Mouse (Mus musculus): ENCODE measurements around the gene Limd2. TPM values are rescaled to one million over a fixed set of nuclear protein-coding genes. Genes with fewer than 3 reads are reported as not detected.

Limd2 gene
- polyA plus RNA-seq, 1 experiment from 2014 or later = 222 TPM

- no peaks in the 10 kb centered on the region for H3K9me3 ChIP-seq
- no peak overlapping the region for H3K9ac ChIP-seq (replicated peaks)
- WGBS = 90% methylated on average over 16 of the region's 16 CpGs
- no peak overlapping the region for H3K4me2 ChIP-seq (replicated peaks)
- peaks cover 50% of the 10 kb centered on the region for H3K36me3 ChIP-seq
- H3K4me3 ChIP-seq = no peak overlapping the region
- H3K4me1 ChIP-seq = peaks cover 15% of the 10 kb centered on the region
- ATAC-seq (replicated peaks) = no peak
- H3K27me3 ChIP-seq = no peaks in the 10 kb centered on the region
- H3K27ac ChIP-seq (replicated peaks) = no peak overlapping the region
These were observed 4.0 kb upstream of the Limd2 start for GRCm38 (mm10) chr11:106164601-106165180.

DNA sequence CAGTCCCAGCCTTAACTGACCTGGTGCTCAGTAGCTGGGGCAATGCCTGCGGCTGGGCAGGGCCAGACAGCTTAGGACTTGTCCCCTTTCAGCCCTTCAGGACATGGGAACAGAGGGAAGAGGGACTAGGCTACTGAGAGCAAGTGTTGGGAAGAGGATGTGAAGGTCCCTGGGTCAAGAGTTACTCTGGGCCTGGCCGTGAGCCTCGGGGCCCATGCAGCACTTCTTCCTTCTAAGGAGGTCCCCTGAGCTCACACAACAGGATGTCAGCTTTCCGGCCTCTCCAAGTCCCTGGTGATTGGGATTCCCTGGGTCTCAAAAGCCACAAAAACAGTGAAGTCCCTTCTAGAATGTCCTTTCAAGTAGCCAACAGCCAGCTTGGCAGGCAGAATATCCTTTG, 2.9 kb upstream of the Limd2 start:
- ATAC-seq (replicated peaks) = no peak
- no peak overlapping the region for H3K9ac ChIP-seq (replicated peaks)
- 86% methylated on average over 4 of the region's 4 CpGs for WGBS
- H3K4me1 ChIP-seq = peaks cover 25% of the 10 kb centered on the region
- H3K4me3 ChIP-seq = no peak overlapping the region
- peaks cover 47% of the 10 kb centered on the region for H3K36me3 ChIP-seq
- no peak overlapping the region for H3K4me2 ChIP-seq (replicated peaks)
- no peaks in the 10 kb centered on the region for H3K27me3 ChIP-seq
- H3K9me3 ChIP-seq = no peaks in the 10 kb centered on the region
- no peak overlapping the region for H3K27ac ChIP-seq (replicated peaks)

- Histone ChIP-seq H3K4me1 (peaks cover 38% of the 10 kb centered on the region), H3K4me2 (replicated peaks) (no peak overlapping the region), H3K27ac (replicated peaks) (peak overlapping the region; percentile 97; the same call in 1 of the 2 replicates), H3K9ac (replicated peaks) (no peak overlapping the region), H3K4me3 (no peak overlapping the region), H3K36me3 (peaks cover 43% of the 10 kb centered on the region), H3K9me3 (no peaks in the 10 kb centered on the region), H3K27me3 (no peaks in the 10 kb centered on the region)
- 93% methylated on average over 2 of the region's 2 CpGs for WGBS
- ATAC-seq (replicated peaks) = no peak
These were observed 1.6 kb upstream of the Limd2 start for GRCm38 (mm10) chr11:106162237-106162636.

DNA sequence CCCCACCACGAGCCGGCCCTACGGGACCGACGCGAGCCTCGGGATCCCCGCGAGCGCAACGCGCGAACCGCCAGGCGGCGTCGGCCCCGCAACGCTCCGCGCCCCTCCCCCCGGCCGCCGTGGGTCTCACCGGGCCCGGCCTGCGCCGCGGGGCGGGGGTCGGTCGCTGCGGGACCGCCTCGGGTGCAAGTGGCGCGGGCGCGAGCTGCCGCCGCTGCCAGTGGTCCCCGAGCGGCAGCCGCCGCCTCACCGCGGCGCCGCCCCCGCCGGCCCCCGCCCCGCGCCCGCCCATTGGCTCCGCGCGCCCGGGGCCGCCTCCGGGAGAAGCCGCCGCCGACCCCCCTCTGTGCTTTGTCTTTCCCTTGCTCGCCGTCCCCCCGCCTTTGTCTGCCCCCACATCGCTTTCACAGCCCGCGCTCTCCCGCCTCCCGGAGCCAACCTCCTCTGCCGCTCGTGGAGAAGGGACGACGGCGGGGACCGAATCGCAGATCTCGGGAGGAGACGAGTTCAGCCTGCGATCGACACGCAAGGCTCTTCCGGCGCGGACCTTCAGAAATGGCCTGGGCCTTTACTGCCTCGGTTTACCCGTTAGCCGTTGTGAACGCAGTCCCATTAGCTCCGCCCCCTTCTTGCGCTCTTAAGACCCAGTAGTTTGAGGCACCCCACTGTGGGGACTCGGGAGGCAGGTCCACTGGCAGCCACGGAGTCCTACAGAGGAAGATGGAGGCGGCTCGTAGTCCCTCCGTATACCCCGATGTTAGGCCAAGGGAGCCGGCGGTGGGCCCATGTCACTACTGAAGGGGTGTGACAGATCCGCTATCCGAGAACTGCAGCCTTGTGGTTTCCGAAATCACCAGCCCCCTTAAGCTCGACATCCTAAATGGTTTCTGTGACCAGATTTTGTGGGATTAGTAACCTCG, 479 bp downstream of the Limd2 start:
- Histone ChIP-seq H3K27me3 (no peaks in the 10 kb centered on the region), H3K36me3 (peaks cover 39% of the 10 kb centered on the region), H3K9me3 (no peaks in the 10 kb centered on the region), H3K4me3 (peak overlapping the region; percentile 86), H3K27ac (replicated peaks) (peak overlapping the region; percentile 97), H3K9ac (replicated peaks) (peak overlapping the region; percentile 97), H3K4me2 (replicated peaks) (peak overlapping the region; percentile 79), H3K4me1 (peaks cover 43% of the 10 kb centered on the region)
- whole genome bisulfite sequencing = under 1% methylated on average over 97 of the region's 106 CpGs
- ATAC-seq (replicated peaks) = peak; percentile 66

DNA sequence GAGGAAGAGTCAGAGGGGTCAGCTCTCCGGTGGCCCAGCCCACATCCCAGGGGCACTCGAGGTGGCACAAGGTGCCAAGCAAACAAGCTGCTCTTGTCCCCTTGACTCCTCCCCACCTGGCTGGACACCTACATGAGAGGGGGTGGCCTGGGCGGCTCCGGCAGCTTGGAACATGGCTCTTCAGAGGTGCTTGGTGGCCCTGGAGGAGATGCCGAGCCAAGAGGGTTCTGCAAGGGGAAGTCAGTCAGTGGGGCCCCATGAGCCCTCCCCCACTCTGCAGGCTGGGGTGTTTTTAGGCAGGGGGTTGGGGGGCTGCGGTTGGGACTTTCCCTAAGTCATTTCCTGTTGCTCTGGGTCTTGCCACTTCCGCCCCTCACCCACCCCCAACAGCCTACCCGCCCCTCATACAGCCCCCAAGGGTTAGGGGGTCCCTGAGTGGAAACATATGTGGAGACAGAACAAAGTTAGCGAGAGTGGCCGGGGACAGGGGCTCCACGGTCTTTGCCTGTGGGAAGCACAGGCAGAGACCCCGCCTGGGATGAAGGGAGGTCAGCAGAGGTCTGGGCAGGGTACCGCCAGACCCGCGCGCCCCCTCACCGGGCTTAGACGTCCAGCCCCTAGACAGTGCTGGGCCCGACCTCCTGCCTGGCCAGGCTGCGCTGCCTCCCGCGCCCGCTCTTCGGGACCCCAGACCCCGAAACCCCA, 1.3 kb downstream of the Limd2 start:
- H3K36me3 ChIP-seq = peaks cover 37% of the 10 kb centered on the region
- WGBS = under 1% methylated on average over 24 of the region's 25 CpGs
- H3K27ac ChIP-seq (replicated peaks) = peak overlapping the region; percentile 97
- H3K4me2 ChIP-seq (replicated peaks) = peak overlapping the region; percentile 79
- H3K4me1 ChIP-seq = peaks cover 43% of the 10 kb centered on the region
- H3K4me3 ChIP-seq = peak overlapping the region; percentile 86
- H3K27me3 ChIP-seq = no peaks in the 10 kb centered on the region
- peak overlapping the region; percentile 97 for H3K9ac ChIP-seq (replicated peaks)
- peak; percentile 60 for ATAC-seq (replicated peaks)
- H3K9me3 ChIP-seq = no peaks in the 10 kb centered on the region

DNA sequence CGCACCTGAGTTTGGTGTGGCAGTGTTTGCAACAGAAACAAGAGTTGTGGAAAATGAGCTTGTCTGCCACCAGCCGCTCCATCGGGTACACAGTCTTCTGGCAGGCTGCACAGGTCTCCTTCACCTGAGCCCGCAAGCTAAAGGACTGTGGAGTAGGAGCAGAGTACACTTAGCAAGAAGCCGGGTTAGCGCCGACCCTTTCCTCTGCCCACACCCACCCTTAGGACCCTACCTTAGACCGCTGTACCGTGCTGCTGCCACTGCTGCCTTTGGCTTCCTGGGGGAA, 1.8 kb downstream of the Limd2 start:
- Histone ChIP-seq H3K27me3 (no peaks in the 10 kb centered on the region), H3K9ac (replicated peaks) (peak overlapping the region; percentile 97), H3K4me2 (replicated peaks) (peak overlapping the region; percentile 79), H3K27ac (replicated peaks) (peak overlapping the region; percentile 97), H3K9me3 (no peaks in the 10 kb centered on the region), H3K4me1 (peaks cover 43% of the 10 kb centered on the region), H3K4me3 (peak overlapping the region; percentile 86), H3K36me3 (peaks cover 37% of the 10 kb centered on the region)
- 0 out of 2 replicates have a peak, but pooled peaks have one; percentile 1 for ATAC-seq (replicated peaks)
- WGBS = 33% methylated on average over 9 of the region's 9 CpGs

DNA sequence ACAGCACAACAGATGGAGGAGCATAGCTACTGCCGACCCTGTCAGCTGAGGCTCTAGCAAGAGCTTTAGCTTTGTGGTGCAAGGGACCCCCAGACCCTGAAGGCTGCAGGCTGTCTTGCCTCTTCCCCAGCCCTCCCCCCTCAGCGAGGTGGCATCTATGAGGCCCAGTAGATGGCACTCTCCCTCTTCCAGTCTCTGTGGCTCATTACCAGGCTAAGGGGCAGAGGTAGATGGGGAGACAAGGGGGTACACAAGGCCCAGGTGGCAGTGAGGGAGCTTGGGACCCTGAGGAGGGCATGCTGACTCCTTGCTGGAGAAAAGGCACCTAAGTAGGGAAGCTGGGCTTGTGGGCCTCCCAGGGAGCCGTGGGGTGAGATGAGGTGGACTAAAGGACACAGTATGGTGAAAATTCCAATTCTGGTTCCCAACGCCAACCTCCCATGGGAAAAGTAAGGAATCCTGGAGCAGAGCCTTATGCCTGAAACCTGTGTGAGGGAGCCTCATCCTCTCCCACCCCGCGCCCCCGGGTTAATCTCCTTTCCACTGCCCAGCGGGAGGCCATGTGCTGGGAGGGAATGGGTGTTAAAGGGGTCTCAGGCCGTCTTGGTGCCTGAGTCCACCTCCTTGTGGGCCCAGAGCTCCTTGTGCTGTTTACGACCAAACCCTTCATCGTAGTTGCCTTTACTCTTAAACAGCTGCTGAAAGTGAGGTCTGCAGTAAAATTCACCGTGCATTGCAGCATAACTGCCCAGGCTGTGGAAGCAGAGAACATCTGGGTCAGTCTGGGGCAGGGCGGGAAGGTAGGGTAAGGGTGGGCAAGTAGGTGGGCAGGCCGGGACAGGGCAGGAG, 2.4 kb downstream of the Limd2 start:
- ATAC-seq (replicated peaks) = no peak
- Histone ChIP-seq H3K9ac (replicated peaks) (peak overlapping the region; percentile 97), H3K4me2 (replicated peaks) (peak overlapping the region; percentile 79)

DNA sequence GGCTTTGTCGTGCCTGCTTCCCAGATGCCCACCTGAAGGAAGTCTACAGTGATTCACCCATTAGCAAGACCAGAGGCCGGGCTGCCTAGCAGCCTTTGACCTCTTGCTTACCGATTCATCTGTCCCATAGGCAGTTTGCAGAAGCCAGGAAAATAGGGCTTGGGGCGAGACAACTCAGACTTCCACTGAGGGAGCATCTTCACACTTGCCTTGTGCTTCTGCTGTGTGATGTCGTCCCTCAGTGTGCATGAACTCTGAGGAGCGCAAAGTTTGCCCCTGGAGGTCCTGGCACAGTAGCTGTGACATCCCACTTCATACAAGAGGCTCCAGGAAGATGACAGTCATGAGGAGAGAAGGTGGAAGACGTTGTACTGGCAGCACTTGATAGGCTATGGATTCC, 3.5 kb downstream of the Limd2 start:
- 94% methylated on average over 7 of the region's 7 CpGs for WGBS
- no peak for ATAC-seq (replicated peaks)
- no peaks in the 10 kb centered on the region for H3K27me3 ChIP-seq
- H3K4me3 ChIP-seq = no peak overlapping the region
- H3K9me3 ChIP-seq = no peaks in the 10 kb centered on the region
- H3K9ac ChIP-seq (replicated peaks) = no peak overlapping the region
- H3K4me2 ChIP-seq (replicated peaks) = no peak overlapping the region
- H3K27ac ChIP-seq (replicated peaks) = no peak overlapping the region
- peaks cover 43% of the 10 kb centered on the region for H3K36me3 ChIP-seq
- peaks cover 43% of the 10 kb centered on the region for H3K4me1 ChIP-seq

More for the DNA sequence above, 2.4 kb downstream of the Limd2 start:
- Histone ChIP-seq H3K27ac (replicated peaks) (peak overlapping the region; percentile 97), H3K4me1 (peaks cover 43% of the 10 kb centered on the region), H3K36me3 (peaks cover 36% of the 10 kb centered on the region), H3K4me3 (peak overlapping the region; percentile 86), H3K27me3 (no peaks in the 10 kb centered on the region), H3K9me3 (no peaks in the 10 kb centered on the region)
- WGBS = 51% methylated on average over 14 of the region's 14 CpGs

DNA sequence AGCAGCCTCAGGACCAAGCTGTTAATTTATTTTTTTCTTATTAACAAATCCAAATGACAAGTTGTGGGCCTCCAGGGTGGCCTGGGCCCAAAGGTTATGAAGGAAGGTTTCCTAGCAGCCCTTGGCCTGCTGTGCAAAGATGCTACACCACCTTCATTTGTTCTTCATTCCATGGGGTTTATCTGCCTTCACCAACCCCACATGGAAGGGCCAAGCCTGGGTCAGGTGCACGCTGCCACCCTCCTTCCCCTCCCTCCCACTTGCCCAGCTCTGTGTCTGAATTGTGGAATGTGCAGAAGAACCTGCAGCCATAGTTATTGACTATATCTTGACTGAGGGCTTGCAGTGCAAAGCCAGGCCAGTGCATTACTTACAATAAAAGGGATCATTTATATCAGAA, 4.4 kb downstream of the Limd2 start:
- no peaks in the 10 kb centered on the region for H3K9me3 ChIP-seq
- ATAC-seq (replicated peaks) = no peak

GRCm38 (mm10) chr11:106155761-106156160, 4.9 kb downstream of the Limd2 start:
- Histone ChIP-seq H3K9ac (replicated peaks) (no peak overlapping the region), H3K4me3 (no peak overlapping the region), H3K4me2 (replicated peaks) (no peak overlapping the region), H3K4me1 (peaks cover 31% of the 10 kb centered on the region), H3K9me3 (no peaks in the 10 kb centered on the region), H3K27ac (replicated peaks) (peak overlapping the region; percentile 46; the same call in 1 of the 2 replicates), H3K36me3 (peaks cover 56% of the 10 kb centered on the region), H3K27me3 (no peaks in the 10 kb centered on the region)
- 77% methylated on average over 3 of the region's 3 CpGs for WGBS
- ATAC-seq (replicated peaks) = no peak

More for the DNA sequence above, 4.4 kb downstream of the Limd2 start:
- Histone ChIP-seq H3K4me1 (peaks cover 36% of the 10 kb centered on the region), H3K36me3 (peaks cover 52% of the 10 kb centered on the region), H3K27ac (replicated peaks) (no peak overlapping the region), H3K4me2 (replicated peaks) (no peak overlapping the region), H3K27me3 (no peaks in the 10 kb centered on the region), H3K9ac (replicated peaks) (no peak overlapping the region), H3K4me3 (no peak overlapping the region)
- WGBS = 93% methylated on average over 1 of the region's 1 CpGs

GRCm38 (mm10) chr11:106154770-106155169, 5.9 kb downstream of the Limd2 start:
- Histone ChIP-seq H3K4me2 (replicated peaks) (no peak overlapping the region), H3K27ac (replicated peaks) (peak overlapping the region; percentile 14; the same call in 1 of the 2 replicates), H3K27me3 (no peaks in the 10 kb centered on the region), H3K9ac (replicated peaks) (no peak overlapping the region), H3K4me1 (peaks cover 28% of the 10 kb centered on the region), H3K36me3 (peaks cover 66% of the 10 kb centered on the region), H3K9me3 (no peaks in the 10 kb centered on the region), H3K4me3 (no peak overlapping the region)
- no peak for ATAC-seq (replicated peaks)
- WGBS = 84% methylated on average over 2 of the region's 2 CpGs
